Mouse (Mus musculus) hindbrain, embryonic 13.5 days (tissue): ENCODE data around the gene Apobec2. TPM values are rescaled to one million over a fixed set of nuclear protein-coding genes. Genes with fewer than 3 reads are reported as not detected.
A peak's percentile ranks its signal among the peaks of the same experiment; 100 is the strongest.

Source experiments
- ATAC-seq: fragments of 200-750 bp; cut with Nextera tagmentation; 2 replicates; pipeline ENCODE4 v1.8.0; 2017; ENCODE audit warnings: moderate TSS enrichment; ENCODE audit not compliant: low FRiP score
- H3K27ac ChIP-seq: fragments of 300-500 bp; sonication (generic); 2 replicates; pipeline ENCODE4 v1.5.1; 2015; ENCODE audit warnings: inconsistent platforms, mild to moderate bottlenecking, moderate library complexity
- H3K27me3 ChIP-seq: fragments of 300-500 bp; sonication (generic); 2 replicates; pipeline ENCODE4 v1.6.1; 2015; ENCODE audit warnings: mild to moderate bottlenecking, inconsistent platforms
- H3K36me3 ChIP-seq: fragments of 300-500 bp; sonication (generic); 2 replicates; pipeline ENCODE4 v1.6.1; 2015; ENCODE audit warnings: mild to moderate bottlenecking, inconsistent platforms
- H3K4me1 ChIP-seq: fragments of 300-500 bp; sonication (generic); replicated peaks from 2 replicates; pipeline ENCODE4 v1.6.1; 2015; ENCODE audit warnings: inconsistent platforms
- H3K4me2 ChIP-seq: fragments of 300-500 bp; sonication (generic); 2 replicates; pipeline ENCODE4 v1.6.1; 2015; ENCODE audit warnings: inconsistent platforms, mild to moderate bottlenecking, moderate library complexity
- H3K4me3 ChIP-seq: fragments of 300-500 bp; sonication (generic); 2 replicates; pipeline ENCODE4 v1.5.1; 2015; ENCODE audit warnings: mild to moderate bottlenecking, inconsistent platforms
- H3K9ac ChIP-seq: fragments of 300-500 bp; sonication (generic); 2 replicates; pipeline ENCODE4 v1.6.1; 2015; ENCODE audit warnings: mild to moderate bottlenecking, inconsistent platforms
- H3K9me3 ChIP-seq: fragments of 300-500 bp; sonication (generic); 2 replicates; pipeline ENCODE4 v1.6.1; 2016; ENCODE audit warnings: inconsistent platforms
- WGBS: fragments of 180-500 bp; shearing (Covaris S2); methylation state at CpG from one replicate; pipeline ENCODE4 v1.1.7; 2015; 5-methylcytosine and 5-hydroxymethylcytosine counted together
- polyA plus RNA-seq: library from polyadenylated mRNA; unstranded; fragments of >200 nt; fragmentation: Nextera tagmentation; extraction: Ambion mirVana; gene quantifications from 2 replicates; pipeline ENCODE4 v1.2.1, GENCODE M21; 2015

Gene Apobec2
- polyA plus RNA-seq, 1 experiment from 2014 or later = 0.81 TPM

DNA sequence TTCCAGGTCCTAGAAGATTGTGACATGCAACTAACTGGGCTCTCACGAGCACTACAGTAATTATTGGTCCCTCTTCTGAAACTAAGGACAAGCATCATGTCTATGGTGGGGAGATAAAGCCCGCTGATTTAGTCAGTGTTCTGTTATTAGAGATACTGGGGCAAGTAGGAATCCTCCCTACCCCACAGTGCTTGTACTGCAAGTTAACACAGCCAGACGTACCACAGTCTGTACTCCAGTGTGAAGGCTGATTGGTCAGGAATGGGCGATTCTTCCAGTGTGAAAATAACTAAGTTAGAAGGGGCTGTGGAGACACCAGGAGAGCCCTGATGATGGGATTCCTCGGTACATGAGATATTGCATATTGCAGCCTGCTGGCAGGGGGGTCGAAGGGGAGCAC, 15.2 kb downstream of the Apobec2 start:
- WGBS = 91% methylated on average over 6 of the region's 6 CpGs
- Histone ChIP-seq H3K4me3 (no peak overlapping the region), H3K4me1 (no peaks in the 10 kb centered on the region), H3K4me2 (no peak overlapping the region), H3K9ac (no peak overlapping the region), H3K27me3 (no peaks in the 10 kb centered on the region), H3K9me3 (no peaks in the 10 kb centered on the region), H3K27ac (no peak overlapping the region), H3K36me3 (peaks cover 24% of the 10 kb centered on the region)
- ATAC-seq = no peak

DNA sequence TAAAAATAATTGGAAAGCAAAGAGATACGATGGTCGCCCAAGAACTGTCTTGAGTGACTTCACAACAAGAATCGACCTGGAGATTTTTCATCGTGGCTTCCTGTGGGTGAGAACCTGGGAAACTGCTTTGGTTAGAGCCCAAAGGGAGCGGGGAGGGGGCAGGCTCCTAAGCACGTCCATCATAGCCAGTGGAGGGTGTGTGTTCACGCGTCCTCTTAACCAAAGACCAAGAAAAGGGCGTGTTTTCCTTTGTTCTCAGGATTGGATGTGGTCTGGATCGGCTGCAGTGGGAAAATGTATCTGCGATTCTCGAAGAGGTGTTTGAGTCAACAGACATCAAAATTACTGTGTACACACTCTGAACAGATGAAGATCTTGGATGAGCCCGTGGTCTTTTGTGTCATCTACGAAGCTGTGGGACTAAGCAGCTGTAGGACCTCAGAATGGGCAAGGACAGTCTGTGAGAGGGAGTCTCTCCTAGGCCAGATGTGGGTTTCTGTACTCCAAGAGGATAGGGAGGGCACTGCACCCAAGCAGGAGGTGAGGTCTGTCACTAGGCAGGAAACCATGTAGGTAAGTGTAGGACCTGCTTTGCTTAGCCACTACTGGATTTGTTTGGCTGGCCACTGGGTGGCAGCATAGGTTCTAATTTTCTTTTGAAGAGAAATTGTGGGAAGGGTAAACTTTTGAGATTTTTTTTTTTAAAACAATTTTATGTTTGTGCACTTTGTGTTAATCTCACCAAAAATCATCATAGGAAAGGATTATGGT, 16.1 kb downstream of the Apobec2 start:
- WGBS = 91% methylated on average over 14 of the region's 14 CpGs
- Histone ChIP-seq H3K36me3 (peaks cover 24% of the 10 kb centered on the region), H3K4me1 (peaks cover 5% of the 10 kb centered on the region), H3K9ac (no peak overlapping the region), H3K27me3 (no peaks in the 10 kb centered on the region), H3K27ac (peak overlapping the region; percentile 1; the same call in 1 of the 2 replicates), H3K9me3 (no peaks in the 10 kb centered on the region), H3K4me3 (no peak overlapping the region), H3K4me2 (no peak overlapping the region)
- ATAC-seq = peak; percentile 83

DNA sequence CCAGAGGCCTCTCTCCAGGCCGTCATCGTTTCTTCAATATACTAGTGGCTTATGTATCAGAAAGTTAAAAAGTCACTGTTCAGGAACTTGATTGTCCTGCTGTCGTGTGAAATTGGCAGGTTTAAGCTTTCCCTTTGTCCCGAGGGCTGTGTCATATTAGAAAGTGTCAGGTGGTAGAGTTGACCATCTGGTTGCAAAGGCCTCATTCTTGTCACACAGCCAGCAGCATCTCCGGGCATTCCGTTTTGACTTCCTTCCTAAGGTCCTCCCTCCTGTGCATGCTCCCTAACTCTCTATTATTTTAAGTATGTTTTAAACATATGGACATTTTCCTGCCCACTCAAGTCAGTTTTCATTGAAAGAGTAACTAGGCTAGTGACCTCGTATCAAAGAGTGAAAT, 16.7 kb downstream of the Apobec2 start:
- peaks cover 24% of the 10 kb centered on the region for H3K36me3 ChIP-seq
- H3K9me3 ChIP-seq = no peaks in the 10 kb centered on the region
- no peaks in the 10 kb centered on the region for H3K27me3 ChIP-seq
- H3K4me1 ChIP-seq = peaks cover 11% of the 10 kb centered on the region
- H3K4me3 ChIP-seq = no peak overlapping the region
- 85% methylated on average over 7 of the region's 7 CpGs for WGBS
- no peak overlapping the region for H3K9ac ChIP-seq
- no peak overlapping the region for H3K27ac ChIP-seq
- ATAC-seq = no peak
- H3K4me2 ChIP-seq = no peak overlapping the region

DNA sequence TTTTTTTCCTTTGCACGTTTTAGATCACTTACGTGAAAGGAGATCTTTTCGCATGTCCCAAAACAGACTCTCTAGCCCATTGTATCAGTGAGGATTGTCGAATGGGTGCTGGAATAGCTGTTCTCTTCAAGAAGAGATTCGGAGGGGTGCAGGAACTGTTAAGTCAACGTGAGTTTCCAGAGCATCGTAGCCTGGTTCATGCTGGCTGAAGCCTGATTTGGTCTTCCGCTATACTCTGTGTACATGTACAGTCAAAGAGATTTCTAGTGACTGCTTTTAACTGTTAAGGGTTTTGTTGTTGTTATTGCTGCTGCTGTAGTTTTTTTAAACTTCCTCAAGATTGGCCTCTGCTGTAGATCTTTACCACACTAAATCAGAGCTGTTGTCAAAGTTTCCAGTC, 21.5 kb downstream of the Apobec2 start:
- Histone ChIP-seq H3K9me3 (no peaks in the 10 kb centered on the region), H3K4me1 (peaks cover 33% of the 10 kb centered on the region), H3K4me2 (peak overlapping the region; percentile 75), H3K27me3 (no peaks in the 10 kb centered on the region), H3K36me3 (peaks cover 22% of the 10 kb centered on the region), H3K9ac (peak overlapping the region; percentile 84), H3K27ac (peak overlapping the region; percentile 97; the same call in 1 of the 2 replicates), H3K4me3 (peak overlapping the region; percentile 85)
- 60% methylated on average over 8 of the region's 8 CpGs for WGBS
- ATAC-seq = no peak

DNA sequence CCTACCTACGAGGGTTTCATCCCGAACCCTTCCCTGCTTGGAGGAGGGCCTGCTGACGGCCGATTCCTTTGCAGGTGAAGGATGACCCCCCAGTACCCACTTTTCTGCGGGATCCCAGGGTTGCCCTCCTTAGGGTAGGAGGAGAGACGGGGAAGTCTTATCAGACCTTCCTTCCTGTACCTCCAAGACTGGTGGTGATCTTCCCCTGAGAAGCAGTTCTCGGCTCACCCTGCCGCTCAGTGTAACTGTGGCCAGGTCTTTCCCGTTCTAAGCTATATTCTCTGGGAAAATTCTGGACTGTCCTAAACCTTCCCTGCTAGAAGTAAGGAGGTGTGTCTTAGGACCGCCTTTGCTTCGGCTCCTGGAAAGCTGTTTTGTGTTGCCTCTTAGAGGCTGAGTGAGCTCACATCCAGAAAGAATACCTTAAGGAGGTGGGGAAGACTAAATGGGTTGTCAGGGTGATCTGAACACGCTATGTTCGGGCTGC, 22.4 kb downstream of the Apobec2 start:
- Histone ChIP-seq H3K9ac (peak overlapping the region; percentile 84), H3K4me3 (peak overlapping the region; percentile 85), H3K36me3 (peaks cover 17% of the 10 kb centered on the region), H3K9me3 (no peaks in the 10 kb centered on the region), H3K27me3 (no peaks in the 10 kb centered on the region), H3K4me2 (peak overlapping the region; percentile 75), H3K27ac (peak overlapping the region; percentile 97), H3K4me1 (peaks cover 33% of the 10 kb centered on the region)
- peak; percentile 41 for ATAC-seq
- WGBS = 0% methylated on average over 13 of the region's 13 CpGs

GRCm38 (mm10) chr17:48409380-48410298, 23.1 kb downstream of the Apobec2 start, which contains the start of the genes Nfya and Oard1:
Gene Nfya (minus strand): TSS chr17:48409906.
Gene Oard1 (plus strand): TSS chr17:48410014.
- Histone ChIP-seq H3K4me1 (peaks cover 33% of the 10 kb centered on the region), H3K27me3 (no peaks in the 10 kb centered on the region), H3K9ac (peak within 1 kb of the TSS; percentile 99), H3K27ac (peak within 1 kb of the TSS; percentile 100), H3K9me3 (no peaks in the 10 kb centered on the region), H3K36me3 (peaks cover 10% of the 10 kb centered on the region), H3K4me2 (peak within 1 kb of the TSS; percentile 75), H3K4me3 (peak within 1 kb of the TSS; percentile 85)
- peak; percentile 98 for ATAC-seq
- WGBS = under 1% methylated on average over 76 of the region's 84 CpGs

- Histone ChIP-seq H3K9me3 (no peaks in the 10 kb centered on the region), H3K27me3 (no peaks in the 10 kb centered on the region), H3K4me3 (peak overlapping the region; percentile 85), H3K27ac (peak overlapping the region; percentile 100), H3K4me1 (peaks cover 33% of the 10 kb centered on the region), H3K36me3 (0 out of 2 replicates have a peak, but pooled peaks cover 5% of the 10 kb centered on the region), H3K9ac (peak overlapping the region; percentile 99), H3K4me2 (peak overlapping the region; percentile 69)
- WGBS = under 1% methylated on average over 44 of the region's 47 CpGs
- ATAC-seq = peak; percentile 33
These were observed 24.0 kb downstream of the Apobec2 start for GRCm38 (mm10) chr17:48408526-48409291.

GRCm38 (mm10) chr17:48407910-48408525, 24.7 kb downstream of the Apobec2 start:
- Histone ChIP-seq H3K4me2 (peak overlapping the region; percentile 69), H3K9me3 (no peaks in the 10 kb centered on the region), H3K27me3 (no peaks in the 10 kb centered on the region), H3K27ac (peak overlapping the region; percentile 100), H3K9ac (peak overlapping the region; percentile 99), H3K4me3 (peak overlapping the region; percentile 85), H3K36me3 (0 out of 2 replicates have a peak, but pooled peaks cover 5% of the 10 kb centered on the region), H3K4me1 (peaks cover 33% of the 10 kb centered on the region)
- WGBS = 10% methylated on average over 8 of the region's 8 CpGs
- ATAC-seq = no peak

GRCm38 (mm10) chr17:48407154-48407553, 25.6 kb downstream of the Apobec2 start:
- 86% methylated on average over 4 of the region's 4 CpGs for WGBS
- no peak overlapping the region for H3K4me3 ChIP-seq
- no peaks in the 10 kb centered on the region for H3K27me3 ChIP-seq
- peaks cover 33% of the 10 kb centered on the region for H3K4me1 ChIP-seq
- ATAC-seq = no peak
- H3K9ac ChIP-seq = 0 out of 2 replicates have a peak overlapping the region, but pooled peaks have one; percentile 99
- H3K4me2 ChIP-seq = peak overlapping the region; percentile 69
- no peaks in the 10 kb centered on the region for H3K36me3 ChIP-seq
- H3K9me3 ChIP-seq = no peaks in the 10 kb centered on the region
- H3K27ac ChIP-seq = no peak overlapping the region

GRCm38 (mm10) chr17:48404706-48405105, 28.0 kb downstream of the Apobec2 start:
- 97% methylated on average over 1 of the region's 1 CpGs for WGBS
- Histone ChIP-seq H3K9me3 (no peaks in the 10 kb centered on the region), H3K27me3 (no peaks in the 10 kb centered on the region), H3K4me2 (no peak overlapping the region), H3K27ac (no peak overlapping the region), H3K36me3 (peaks cover 6% of the 10 kb centered on the region), H3K4me3 (no peak overlapping the region), H3K9ac (no peak overlapping the region), H3K4me1 (peaks cover 21% of the 10 kb centered on the region)
- ATAC-seq = no peak

- peaks cover 14% of the 10 kb centered on the region for H3K36me3 ChIP-seq
- no peak for ATAC-seq
- 93% methylated on average over 2 of the region's 2 CpGs for WGBS
- no peak overlapping the region for H3K27ac ChIP-seq
- H3K9me3 ChIP-seq = no peaks in the 10 kb centered on the region
- H3K4me1 ChIP-seq = peaks cover 21% of the 10 kb centered on the region
- no peak overlapping the region for H3K9ac ChIP-seq
- H3K27me3 ChIP-seq = no peaks in the 10 kb centered on the region
- H3K4me3 ChIP-seq = no peak overlapping the region
- no peak overlapping the region for H3K4me2 ChIP-seq
These were observed 28.9 kb downstream of the Apobec2 start for GRCm38 (mm10) chr17:48403848-48404247.
